Mouse (Mus musculus) MEL (cell line): ENCODE results near the gene Cers6. TPM values are rescaled to one million over a fixed set of nuclear protein-coding genes. Genes with fewer than 3 reads are reported as not detected.

Experiments used
- DNase-seq: peaks from one replicate; pipeline ENCODE4 v3.0.0; 2011; ENCODE audit warnings: low read depth, low spot score
- H3K27ac ChIP-seq: 2 replicates; pipeline ENCODE4 v1.5.1; 2012; ENCODE audit warnings: low read depth, mild to moderate bottlenecking, control low read depth, low read length, moderate library complexity; ENCODE audit not compliant: control insufficient read depth
- H3K27me3 ChIP-seq, 2 experiments: fragments of 150-350 bp in 1 of 2; sonication (generic) in 1 of 2; 2 replicates each; pipeline ENCODE4 v1.6.1; 2012; ENCODE audit warnings: low read length in 2 of 2, mild to moderate bottlenecking in 2 of 2, improper control_type of control experiment in 1 of 2, moderate library complexity in 1 of 2; ENCODE audit not compliant: insufficient read depth in 2 of 2, control insufficient read depth in 1 of 2
- H3K36me3 ChIP-seq, 2 experiments: 2 replicates each; pipeline ENCODE4 v1.6.1; 2012 to 2014; ENCODE audit warnings: low read length in 2 of 2, improper control_type of control experiment in 1 of 2, inconsistent platforms in 1 of 2, mild to moderate bottlenecking in 1 of 2; ENCODE audit not compliant: insufficient read depth in 2 of 2, control insufficient read depth in 1 of 2
- H3K4me1 ChIP-seq, 2 experiments: fragments of 150-350 bp in 1 of 2; sonication (generic) in 1 of 2; 2 replicates each; pipeline ENCODE4 v1.6.1; 2012; ENCODE audit warnings: low read length in 2 of 2, improper control_type of control experiment in 1 of 2, mild to moderate bottlenecking in 1 of 2; ENCODE audit not compliant: insufficient read depth in 2 of 2, control insufficient read depth in 1 of 2
- H3K4me3 ChIP-seq, 2 experiments: fragments of 150-350 bp in 1 of 2; sonication (generic) in 1 of 2; 2 replicates each; pipeline ENCODE4 v1.5.1; 2012; ENCODE audit warnings: low read depth in 2 of 2, low read length in 2 of 2, mild to moderate bottlenecking in 2 of 2, moderate library complexity in 2 of 2, control low read depth in 1 of 2, improper control_type of control experiment in 1 of 2; ENCODE audit not compliant: control insufficient read depth in 1 of 2, insufficient read depth in 1 of 2
- H3K79me2 ChIP-seq: 2 replicates; pipeline ENCODE4 v1.6.1; 2012; ENCODE audit warnings: mild to moderate bottlenecking, low read length, moderate library complexity; ENCODE audit not compliant: control insufficient read depth, poor library complexity, insufficient read depth
- H3K9ac ChIP-seq: 2 replicates; pipeline ENCODE4 v1.6.1; 2012; ENCODE audit warnings: low read depth, mild to moderate bottlenecking, control low read depth, low read length, moderate library complexity; ENCODE audit not compliant: control insufficient read depth, poor library complexity, severe bottlenecking
- H3K9me3 ChIP-seq: fragments of 150-350 bp; sonication (generic); replicated peaks from 2 replicates; pipeline ENCODE4 v1.6.1; 2012; ENCODE audit warnings: mild to moderate bottlenecking, low read length, improper control_type of control experiment, moderate library complexity; ENCODE audit not compliant: insufficient read depth
- BHLHE40 ChIP-seq: IDR thresholded peaks from 2 replicates; pipeline ENCODE4 v1.6.1; 2012; ENCODE audit warnings: low read depth, mild to moderate bottlenecking, inconsistent platforms, low read length, improper control_type of control experiment, borderline replicate concordance
- CHD1 ChIP-seq: IDR thresholded peaks from 2 replicates; pipeline ENCODE4 v1.6.1; 2012; ENCODE audit warnings: low read depth, mild to moderate bottlenecking, inconsistent platforms, low read length, improper control_type of control experiment
- E2F4 ChIP-seq: IDR thresholded peaks from 2 replicates; pipeline ENCODE4 v1.6.1; 2011; ENCODE audit warnings: low read depth, low read length, improper control_type of control experiment, borderline replicate concordance
- EP300 ChIP-seq, 2 experiments: IDR thresholded peaks; 2 replicates each; pipeline ENCODE4 v1.6.1; 2011; ENCODE audit warnings: improper control_type of control experiment in 2 of 2, low read length in 2 of 2, low read depth in 1 of 2, mild to moderate bottlenecking in 1 of 2
- ETS1 ChIP-seq: IDR thresholded peaks from 2 replicates; pipeline ENCODE4 v1.6.1; 2012; ENCODE audit warnings: low read depth, mild to moderate bottlenecking, inconsistent platforms, low read length, improper control_type of control experiment, moderate library complexity
- GABPA ChIP-seq: IDR thresholded peaks from 2 replicates; pipeline ENCODE4 v1.6.1; 2012; ENCODE audit warnings: low read depth, mild to moderate bottlenecking, inconsistent platforms, low read length, improper control_type of control experiment, moderate library complexity
- GATA1 ChIP-seq: IDR thresholded peaks from 2 replicates; pipeline ENCODE4 v1.6.1; 2011; ENCODE audit warnings: low read depth, low read length, improper control_type of control experiment
- HCFC1 ChIP-seq: IDR thresholded peaks from 2 replicates; pipeline ENCODE4 v1.6.1; 2012; ENCODE audit warnings: low read depth, mild to moderate bottlenecking, inconsistent platforms, low read length, improper control_type of control experiment, moderate library complexity
- MAFK ChIP-seq: IDR thresholded peaks from 2 replicates; pipeline ENCODE4 v1.6.1; 2011; ENCODE audit warnings: low read depth, mild to moderate bottlenecking, low read length, improper control_type of control experiment, borderline replicate concordance
- MAX ChIP-seq: IDR thresholded peaks from 2 replicates; pipeline ENCODE4 v1.6.1; 2011; ENCODE audit warnings: low read length, improper control_type of control experiment
- MAZ ChIP-seq: IDR thresholded peaks from 2 replicates; pipeline ENCODE4 v1.6.1; 2012; ENCODE audit warnings: low read depth, mild to moderate bottlenecking, inconsistent platforms, low read length, improper control_type of control experiment
- MEF2A ChIP-seq: IDR thresholded peaks from 2 replicates; pipeline ENCODE4 v1.6.1; 2014; ENCODE audit warnings: low read depth, mild to moderate bottlenecking, inconsistent platforms, low read length, improper control_type of control experiment; ENCODE audit not compliant: poor library complexity, insufficient replicate concordance, severe bottlenecking; ENCODE audit errors: extremely low read depth
- MYB ChIP-seq: IDR thresholded peaks from 2 replicates; pipeline ENCODE4 v1.6.1; 2011; ENCODE audit warnings: mild to moderate bottlenecking, low read depth, low read length, improper control_type of control experiment
- NRF1 ChIP-seq: IDR thresholded peaks from 2 replicates; pipeline ENCODE4 v1.6.1; 2014; ENCODE audit warnings: low read depth, mild to moderate bottlenecking, inconsistent platforms, low read length, improper control_type of control experiment, moderate library complexity; ENCODE audit not compliant: poor library complexity, insufficient read depth, severe bottlenecking
- POLR2A ChIP-seq, 2 experiments: IDR thresholded peaks; 2 replicates each; pipeline ENCODE4 v1.6.1; 2011 to 2012; ENCODE audit warnings: low read length in 2 of 2, mild to moderate bottlenecking in 2 of 2, control low read depth in 1 of 2, improper control_type of control experiment in 1 of 2, low read depth in 1 of 2, moderate library complexity in 1 of 2; ENCODE audit not compliant: control insufficient read depth in 1 of 2, insufficient read depth in 1 of 2, poor library complexity in 1 of 2
- POLR2AphosphoS2 ChIP-seq: IDR thresholded peaks from 2 replicates; pipeline ENCODE4 v1.6.1; 2011; ENCODE audit warnings: low read length, improper control_type of control experiment
- POLR2AphosphoS5 ChIP-seq: IDR thresholded peaks from 2 replicates; pipeline ENCODE4 v1.6.1; 2012; ENCODE audit warnings: low read depth, borderline replicate concordance, mild to moderate bottlenecking, inconsistent platforms, low read length, moderate library complexity, mixed read lengths
- TAL1 ChIP-seq: IDR thresholded peaks from 2 replicates; pipeline ENCODE4 v1.6.1; 2012; ENCODE audit warnings: mild to moderate bottlenecking, inconsistent platforms, low read length, moderate library complexity, mixed read lengths
- TCF12 ChIP-seq: IDR thresholded peaks from 2 replicates; pipeline ENCODE4 v1.6.1; 2014; ENCODE audit warnings: low read depth, mild to moderate bottlenecking, inconsistent platforms, low read length, improper control_type of control experiment, moderate library complexity
- USF2 ChIP-seq, 2 experiments: IDR thresholded peaks; 2 replicates each; pipeline ENCODE4 v1.6.1; 2011 to 2012; ENCODE audit warnings: improper control_type of control experiment in 2 of 2, low read length in 2 of 2, borderline replicate concordance in 1 of 2, inconsistent platforms in 1 of 2, low read depth in 1 of 2, mild to moderate bottlenecking in 1 of 2; ENCODE audit not compliant: insufficient read depth in 1 of 2
- ZC3H11A ChIP-seq: IDR thresholded peaks from 2 replicates; pipeline ENCODE4 v1.6.1; 2012; ENCODE audit warnings: low read depth, mild to moderate bottlenecking, inconsistent platforms, low read length, improper control_type of control experiment
- ZKSCAN1 ChIP-seq: IDR thresholded peaks from 2 replicates; pipeline ENCODE4 v1.6.1; 2012; ENCODE audit warnings: low read depth, mild to moderate bottlenecking, inconsistent platforms, low read length, improper control_type of control experiment, moderate library complexity
- ZMIZ1 ChIP-seq: IDR thresholded peaks from 2 replicates; pipeline ENCODE4 v1.6.1; 2012; ENCODE audit warnings: low read depth, mild to moderate bottlenecking, inconsistent platforms, low read length, improper control_type of control experiment, moderate library complexity
- polyA plus RNA-seq, 2 experiments: library from polyadenylated mRNA; stranded (reverse) in 1 of 2; unstranded in 1 of 2; fragments of >175 nt in 1 of 2; fragments of >200 nt in 1 of 2; gene quantifications; 2 replicates each; pipeline versions ENCODE4 v1.2.1 to v1.2.4; 2012; ENCODE audit warnings: low replicate concordance in 2 of 2, low read depth in 1 of 2; ENCODE audit not compliant: insufficient read length in 2 of 2, insufficient read depth in 1 of 2, missing spikeins in 1 of 2
- total RNA-seq: library from RNA; depleted of rRNA; stranded (reverse); fragments of 300-350 nt; gene quantifications from 2 replicates; pipeline ENCODE4 v1.2.3, GENCODE M21; 2012

Gene Cers6
- total and polyA plus RNA-seq, 3 experiments: not detected

DNA sequence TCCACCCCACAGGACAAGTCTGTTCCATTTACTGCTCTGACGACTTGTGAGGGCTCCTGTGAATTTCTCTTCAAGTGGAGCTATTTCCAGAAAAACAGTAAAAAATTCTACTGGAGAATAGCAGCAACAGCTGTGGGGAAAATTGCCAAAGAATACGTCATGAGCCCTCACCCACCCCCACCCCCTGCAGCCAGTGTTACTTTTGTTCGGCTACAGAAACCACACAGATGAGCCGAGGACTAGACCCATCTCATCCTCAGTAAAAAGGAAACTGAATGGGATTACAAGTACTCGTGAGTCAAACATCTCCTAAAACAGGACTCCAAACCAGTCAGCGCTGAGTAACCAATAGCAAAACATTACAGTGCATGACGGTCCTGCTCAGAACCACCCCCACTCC, 248.5 kb downstream of the Cers6 start:
- no peak overlapping the region for H3K27ac ChIP-seq
- H3K27me3 ChIP-seq: no peaks in the 10 kb centered on the region
- no peaks in the 10 kb centered on the region for H3K4me1 ChIP-seq
- H3K79me2 ChIP-seq: no peaks in the 10 kb centered on the region
- no peak overlapping the region for H3K4me3 ChIP-seq
- no peaks in the 10 kb centered on the region for H3K36me3 ChIP-seq
- DNase-seq: no peak
- no peak overlapping the region for H3K9ac ChIP-seq
- no peak for TF ChIP-seq MYB
- no peak for TF ChIP-seq ZC3H11A
- TF ChIP-seq GATA1: no peak
- TF ChIP-seq EP300 (IDR thresholded peaks at IDR 0.05; ENCODE audit: low read depth in 1 of 2, low read length in 2 of 2): no peak
- TF ChIP-seq ZMIZ1: no peak
- TF ChIP-seq USF2 (IDR thresholded peaks at IDR 0.05; ENCODE audit: borderline replicate concordance in 1 of 2, insufficient read depth in 1 of 2, low read depth in 1 of 2, low read length in 2 of 2): no peak
- no peak for TF ChIP-seq TCF12
- no peak for TF ChIP-seq TAL1
- no peak for TF ChIP-seq MAFK
- no peak for TF ChIP-seq MEF2A
- TF ChIP-seq NRF1: no peak
- no peak for TF ChIP-seq ETS1
- TF ChIP-seq POLR2AphosphoS2: no peak
- TF ChIP-seq MAZ: no peak
- TF ChIP-seq MAX: no peak
- no peak for TF ChIP-seq E2F4
- TF ChIP-seq BHLHE40: no peak
- TF ChIP-seq POLR2A (IDR thresholded peaks at IDR 0.05; ENCODE audit: control insufficient read depth in 1 of 2, insufficient read depth in 1 of 2, low read depth in 1 of 2, low read length in 2 of 2, poor library complexity in 1 of 2): no peak
- TF ChIP-seq GABPA: no peak
- TF ChIP-seq ZKSCAN1: no peak
- TF ChIP-seq, all 39 proteins: peak for 0
- H3K9me3 ChIP-seq: no peaks in the 10 kb centered on the region

DNA sequence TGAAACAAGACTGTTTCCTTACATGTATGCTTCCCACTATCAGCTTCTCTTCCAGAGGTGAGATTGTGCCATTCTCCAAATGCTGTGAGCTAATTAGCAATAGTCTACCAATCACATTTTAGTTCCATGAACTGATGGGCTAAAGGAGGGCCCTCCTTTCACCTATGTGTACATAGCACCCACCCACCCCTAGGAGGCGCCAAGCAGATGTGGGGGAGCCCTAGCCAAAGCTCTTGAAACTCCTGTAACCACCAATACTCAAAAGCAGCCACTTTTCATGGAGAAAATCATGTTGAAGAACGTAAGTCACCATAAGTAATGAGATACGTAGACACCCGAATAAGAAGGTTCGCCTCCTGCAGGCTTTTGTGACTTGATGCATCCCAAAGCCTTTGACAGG, 251.4 kb downstream of the Cers6 start:
- H3K36me3 ChIP-seq: no peaks in the 10 kb centered on the region
- H3K9ac ChIP-seq: no peak overlapping the region
- no peak for DNase-seq
- H3K9me3 ChIP-seq: no peaks in the 10 kb centered on the region
- no peaks in the 10 kb centered on the region for H3K27me3 ChIP-seq
- H3K27ac ChIP-seq: no peak overlapping the region
- no peaks in the 10 kb centered on the region for H3K4me1 ChIP-seq
- no peak overlapping the region for H3K4me3 ChIP-seq
- no peak for TF ChIP-seq GATA1
- no peak for TF ChIP-seq HCFC1
- no peak for TF ChIP-seq POLR2AphosphoS5
- no peak for TF ChIP-seq MAX
- TF ChIP-seq CHD1: no peak
- TF ChIP-seq POLR2A (IDR thresholded peaks at IDR 0.05; ENCODE audit: control insufficient read depth in 1 of 2, insufficient read depth in 1 of 2, low read depth in 1 of 2, low read length in 2 of 2, poor library complexity in 1 of 2): no peak
- no peak for TF ChIP-seq TAL1
- no peaks in the 10 kb centered on the region for H3K79me2 ChIP-seq
